ENCODE assay signal across 8 mouse cellular contexts in the genomic region with DNA sequence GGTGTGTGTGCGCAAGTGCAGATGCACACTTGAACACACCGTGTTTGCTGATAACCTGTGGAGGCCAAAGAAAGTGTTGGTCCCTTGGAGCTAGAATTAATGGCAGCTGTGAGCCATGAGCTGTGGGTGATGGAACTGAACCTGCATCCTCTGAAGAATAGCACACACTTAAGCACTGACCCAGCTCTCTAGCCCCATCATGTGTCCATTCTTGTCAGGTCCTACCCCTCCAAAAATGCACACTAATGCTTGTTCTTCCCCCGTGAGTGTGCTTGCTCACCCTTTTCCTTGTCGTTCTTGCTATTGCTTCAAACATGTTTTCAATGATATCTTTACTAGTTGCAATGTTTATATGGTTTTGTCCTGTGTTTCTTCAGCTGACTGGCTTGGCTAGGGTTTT.
A peak's percentile ranks its signal among the peaks of the same experiment; 100 is the strongest.
DNase-seq lines count a peak whose midpoint lies in the region; ATAC-seq and TF ChIP-seq lines count a peak whose summit lies in the region.

No protein-coding gene starts in this region.

- no peak overlapping the region for H3K27ac ChIP-seq in layer of hippocampus, adult 2 months
- no peak overlapping the region for H3K27ac ChIP-seq in ES-E14 (ENCODE audit: insufficient read depth, low read depth, low read length, poor library complexity, severe bottlenecking)
- H3K27ac ChIP-seq in lung, postnatal 0 days (ENCODE audit: low read length) = no peak overlapping the region

- no peak overlapping the region for H3K4me2 ChIP-seq in lung, postnatal 0 days (replicated peaks; ENCODE audit: low read depth, low read length)

- H3K4me3 ChIP-seq in layer of hippocampus, adult 2 months = no peak overlapping the region
- H3K4me3 ChIP-seq in ES-E14 (ENCODE audit: insufficient read depth in 1 of 2, low read depth in 1 of 2, low read length in 2 of 2, poor library complexity in 1 of 2, severe bottlenecking in 1 of 2) = no peak overlapping the region
- H3K4me3 ChIP-seq in lung, postnatal 0 days (ENCODE audit: low read depth, low read length) = no peak overlapping the region

- peak; percentile 70 for TF ChIP-seq CTCF in layer of hippocampus, adult 2 months (conservative IDR thresholded peaks at IDR 0.05)
- TF ChIP-seq CTCF in lung, postnatal 0 days (IDR thresholded peaks at IDR 0.05) = peak; percentile 68

- H3K9me3 ChIP-seq in ES-E14 (ENCODE audit: control insufficient read depth, insufficient read depth, low read depth, low read length) = no peaks in the 10 kb centered on the region
- H3K9me3 ChIP-seq in lung, postnatal 0 days (ENCODE audit: low read length) = no peaks in the 10 kb centered on the region

- ATAC-seq in lung, postnatal 0 days = peak; percentile 44; the same call in 1 of the 2 replicates

- H3K9ac ChIP-seq in ES-E14 (ENCODE audit: insufficient read depth, low read depth, low read length, poor library complexity, severe bottlenecking) = no peak overlapping the region
- H3K9ac ChIP-seq in lung, postnatal 0 days (replicated peaks; ENCODE audit: low read depth) = no peak overlapping the region

- in situ Hi-C loops in ES-E14 (cut with MboI; ENCODE audit: low sequenced_read_pairs in 2 of 2, unreplicated experiment in 2 of 2) = loop anchor here (10.0 to 25.0 kb wide), 2 partner anchors 449 to 452 kb away; no protein-coding TSS in a partner anchor

- no peaks in the 10 kb centered on the region for H3K36me3 ChIP-seq in ES-E14 (ENCODE audit: control insufficient read depth, insufficient read depth, low read length, poor library complexity, severe bottlenecking)
- no peaks in the 10 kb centered on the region for H3K36me3 ChIP-seq in lung, postnatal 0 days (ENCODE audit: insufficient read depth, low read length)

- no peaks in the 10 kb centered on the region for H3K27me3 ChIP-seq in lung, postnatal 0 days (replicated peaks; ENCODE audit: insufficient read depth, low read length)

- TF ChIP-seq EP300 in lung, postnatal 0 days (IDR thresholded peaks at IDR 0.05) = no peak

- DNase-seq in layer of hippocampus, adult 2 months (ENCODE audit: low spot score in 2 of 2) = no peak
- DNase-seq in layer of hippocampus, adult 9-10 months (ENCODE audit: low spot score) = no peak
- peak; percentile 51 for DNase-seq in ES-E14 (ENCODE audit: low read depth, low spot score)
- peak; percentile 30 to 36 for DNase-seq in cerebellum, adult 18-20 months
- peak; percentile 42 to 48 for DNase-seq in heart, postnatal 10 days
- peak; percentile 42 for DNase-seq in lung, postnatal 0 days (ENCODE audit: low spot score)
- peak; percentile 41 for DNase-seq in thymus, postnatal 0 days (ENCODE audit: low spot score)
- DNase-seq in right cerebral cortex, postnatal 10 days (ENCODE audit: low spot score in 2 of 2) = no peak

- intact Hi-C loops in heart, postnatal 10 days (cut with DNase I) = loop anchor here (2.0 kb wide), 1 partner anchor 454 kb away; no protein-coding TSS in a partner anchor

- H3K4me1 ChIP-seq in ES-E14 (ENCODE audit: control insufficient read depth in 2 of 2, insufficient read depth in 2 of 2, low read length in 2 of 2, poor library complexity in 1 of 2) = peaks cover 0 to 5% of the 10 kb centered on the region in 2 experiments; a peak in 1 of 4 replicates
- no peaks in the 10 kb centered on the region for H3K4me1 ChIP-seq in lung, postnatal 0 days (ENCODE audit: insufficient read depth, low read depth, low read length)

- 56% methylated on average over 4 of the region's 4 CpGs for WGBS in lung, postnatal 0 days

TF ChIP-seq in ES-E14, 5 proteins besides CTCF, POLR2A, EP300 and RAD21:
- TF ChIP-seq HCFC1 (IDR thresholded peaks at IDR 0.05; ENCODE audit: borderline replicate concordance, insufficient read depth, low read length) (no peak), ZC3H11A (IDR thresholded peaks at IDR 0.05; ENCODE audit: borderline replicate concordance, low read depth, low read length) (peak; percentile 82; the same call in 1 of the 2 replicates), MAFK (IDR thresholded peaks at IDR 0.05; ENCODE audit: insufficient read depth, low read depth, low read length) (peak; percentile 73)

Comparison
In these comparisons a context has a peak if more than half of its experiments do, and no peak if none do; other contexts are left out.
1. DNase-seq: peak in ES-E14 (single experiment), cerebellum, adult 18-20 months (2 of 2), heart, postnatal 10 days (2 of 2), lung, postnatal 0 days (single experiment) and thymus, postnatal 0 days (single experiment); none in layer of hippocampus, adult 2 months (0 of 2), layer of hippocampus, adult 9-10 months (single experiment) and right cerebral cortex, postnatal 10 days (0 of 2).